Mouse (Mus musculus): ENCODE data around the gene Prex1. TPM values are rescaled to one million over a fixed set of nuclear protein-coding genes. Genes with fewer than 3 reads are reported as not detected.
A peak's percentile ranks its signal among the peaks of the same experiment; 100 is the strongest.
"Not testable (repeated sequence)": the region's sequence is repeated elsewhere in the genome, so short reads cannot be mapped to it uniquely, and the experiment has no call there.

The Prex1 gene
- polyA plus RNA-seq, 1 experiment from 2014 or later: 10.1 TPM

- ATAC-seq (replicated peaks; ENCODE audit: insufficient number of reproducible peaks, low FRiP score, low TSS enrichment): no peak
- H3K36me3 ChIP-seq (ENCODE audit: control insufficient read depth, insufficient read depth, low read length): no peaks in the 10 kb centered on the region
- no peaks in the 10 kb centered on the region for H3K9me3 ChIP-seq (replicated peaks; ENCODE audit: control insufficient read depth, low read length)
- H3K27ac ChIP-seq (ENCODE audit: low read depth, low read length): no peak overlapping the region
- H3K4me2 ChIP-seq: no peak overlapping the region
- no peak overlapping the region for H3K4me3 ChIP-seq (ENCODE audit: low read depth, low read length)
- no peaks in the 10 kb centered on the region for H3K27me3 ChIP-seq (ENCODE audit: control insufficient read depth, insufficient read depth, low read length)
- 53% methylated on average over 4 of the region's 4 CpGs for WGBS (ENCODE audit: insufficient replicate concordance)
- H3K9ac ChIP-seq (ENCODE audit: low read depth, low read length): no peak overlapping the region
- H3K4me1 ChIP-seq (ENCODE audit: control insufficient read depth, insufficient read depth, low read length): no peaks in the 10 kb centered on the region
Observed at GRCm38 (mm10) chr2:166743504-166743903, 29.9 kb upstream of the Prex1 start.

- no peak overlapping the region for H3K4me2 ChIP-seq
- no peaks in the 10 kb centered on the region for H3K4me1 ChIP-seq (ENCODE audit: control insufficient read depth, insufficient read depth, low read length)
- 84% methylated on average over 6 of the region's 6 CpGs for WGBS (ENCODE audit: insufficient replicate concordance)
- no peak overlapping the region for H3K4me3 ChIP-seq (ENCODE audit: low read depth, low read length)
- H3K36me3 ChIP-seq (ENCODE audit: control insufficient read depth, insufficient read depth, low read length): no peaks in the 10 kb centered on the region
- ATAC-seq (replicated peaks; ENCODE audit: insufficient number of reproducible peaks, low FRiP score, low TSS enrichment): no peak
- no peaks in the 10 kb centered on the region for H3K27me3 ChIP-seq (ENCODE audit: control insufficient read depth, insufficient read depth, low read length)
- no peak overlapping the region for H3K9ac ChIP-seq (ENCODE audit: low read depth, low read length)
- no peak overlapping the region for H3K27ac ChIP-seq (ENCODE audit: low read depth, low read length)
- no peaks in the 10 kb centered on the region for H3K9me3 ChIP-seq (replicated peaks; ENCODE audit: control insufficient read depth, low read length)
Observed at GRCm38 (mm10) chr2:166741445-166741844, 27.8 kb upstream of the Prex1 start.

GRCm38 (mm10) chr2:166740396-166740795 lies 26.8 kb upstream of the Prex1 start:
- no peak overlapping the region for H3K4me3 ChIP-seq (ENCODE audit: low read depth, low read length)
- H3K27ac ChIP-seq (ENCODE audit: low read depth, low read length): no peak overlapping the region
- H3K4me2 ChIP-seq: no peak overlapping the region
- 82% methylated on average over 6 of the region's 6 CpGs for WGBS (ENCODE audit: insufficient replicate concordance)
- no peaks in the 10 kb centered on the region for H3K36me3 ChIP-seq (ENCODE audit: control insufficient read depth, insufficient read depth, low read length)
- no peak for ATAC-seq (replicated peaks; ENCODE audit: insufficient number of reproducible peaks, low FRiP score, low TSS enrichment)
- H3K4me1 ChIP-seq (ENCODE audit: control insufficient read depth, insufficient read depth, low read length): 0 out of 2 replicates have a peak, but pooled peaks cover 2% of the 10 kb centered on the region
- no peak overlapping the region for H3K9ac ChIP-seq (ENCODE audit: low read depth, low read length)
- H3K9me3 ChIP-seq (replicated peaks; ENCODE audit: control insufficient read depth, low read length): no peaks in the 10 kb centered on the region
- no peaks in the 10 kb centered on the region for H3K27me3 ChIP-seq (ENCODE audit: control insufficient read depth, insufficient read depth, low read length)

GRCm38 (mm10) chr2:166737307-166737706 lies 23.7 kb upstream of the Prex1 start:
- H3K27me3 ChIP-seq (ENCODE audit: control insufficient read depth, insufficient read depth, low read length): no peaks in the 10 kb centered on the region
- H3K27ac ChIP-seq (ENCODE audit: low read depth, low read length): no peak overlapping the region
- H3K9me3 ChIP-seq (replicated peaks; ENCODE audit: control insufficient read depth, low read length): no peaks in the 10 kb centered on the region
- H3K4me1 ChIP-seq (ENCODE audit: control insufficient read depth, insufficient read depth, low read length): 0 out of 2 replicates have a peak, but pooled peaks cover 2% of the 10 kb centered on the region
- no peak for ATAC-seq (replicated peaks; ENCODE audit: insufficient number of reproducible peaks, low FRiP score, low TSS enrichment)
- no peak overlapping the region for H3K4me2 ChIP-seq
- WGBS (ENCODE audit: insufficient replicate concordance): 59% methylated on average over 7 of the region's 7 CpGs
- no peaks in the 10 kb centered on the region for H3K36me3 ChIP-seq (ENCODE audit: control insufficient read depth, insufficient read depth, low read length)
- no peak overlapping the region for H3K9ac ChIP-seq (ENCODE audit: low read depth, low read length)
- H3K4me3 ChIP-seq (ENCODE audit: low read depth, low read length): no peak overlapping the region

GRCm38 (mm10) chr2:166735469-166736001 lies 21.9 kb upstream of the Prex1 start:
- Histone ChIP-seq H3K4me3 (ENCODE audit: low read depth, low read length) (no peak overlapping the region), H3K9ac (ENCODE audit: low read depth, low read length) (no peak overlapping the region), H3K4me1 (ENCODE audit: control insufficient read depth, insufficient read depth, low read length) (0 out of 2 replicates have a peak, but pooled peaks cover 2% of the 10 kb centered on the region), H3K36me3 (ENCODE audit: control insufficient read depth, insufficient read depth, low read length) (no peaks in the 10 kb centered on the region), H3K27ac (ENCODE audit: low read depth, low read length) (no peak overlapping the region), H3K4me2 (peak overlapping the region; percentile 35), H3K27me3 (ENCODE audit: control insufficient read depth, insufficient read depth, low read length) (no peaks in the 10 kb centered on the region), H3K9me3 (replicated peaks; ENCODE audit: control insufficient read depth, low read length) (no peaks in the 10 kb centered on the region)
- ATAC-seq (replicated peaks; ENCODE audit: insufficient number of reproducible peaks, low FRiP score, low TSS enrichment): no peak; the same call in 1 of the 2 replicates
- 28% methylated on average over 15 of the region's 15 CpGs for WGBS (ENCODE audit: insufficient replicate concordance)

- 72% methylated on average over 2 of the region's 2 CpGs for WGBS (ENCODE audit: insufficient replicate concordance)
- no peak for ATAC-seq (replicated peaks; ENCODE audit: insufficient number of reproducible peaks, low FRiP score, low TSS enrichment)
Observed at GRCm38 (mm10) chr2:166732860-166733259, 19.2 kb upstream of the Prex1 start.

GRCm38 (mm10) chr2:166732146-166732545 lies 18.5 kb upstream of the Prex1 start:
- Histone ChIP-seq H3K4me2 (no peak overlapping the region), H3K4me1 (ENCODE audit: control insufficient read depth, insufficient read depth, low read length) (peaks cover 8% of the 10 kb centered on the region; the same call in 1 of the 2 replicates), H3K9me3 (replicated peaks; ENCODE audit: control insufficient read depth, low read length) (no peaks in the 10 kb centered on the region), H3K36me3 (ENCODE audit: control insufficient read depth, insufficient read depth, low read length) (no peaks in the 10 kb centered on the region), H3K27me3 (ENCODE audit: control insufficient read depth, insufficient read depth, low read length) (no peaks in the 10 kb centered on the region), H3K9ac (ENCODE audit: low read depth, low read length) (no peak overlapping the region), H3K4me3 (ENCODE audit: low read depth, low read length) (no peak overlapping the region), H3K27ac (ENCODE audit: low read depth, low read length) (no peak overlapping the region)
- ATAC-seq (replicated peaks; ENCODE audit: insufficient number of reproducible peaks, low FRiP score, low TSS enrichment): no peak
- 80% methylated on average over 4 of the region's 4 CpGs for WGBS (ENCODE audit: insufficient replicate concordance)

More at GRCm38 (mm10) chr2:166732860-166733259, 19.2 kb upstream of the Prex1 start:
- Histone ChIP-seq H3K27ac (ENCODE audit: low read depth, low read length) (no peak overlapping the region), H3K4me3 (ENCODE audit: low read depth, low read length) (no peak overlapping the region), H3K4me2 (no peak overlapping the region), H3K27me3 (ENCODE audit: control insufficient read depth, insufficient read depth, low read length) (no peaks in the 10 kb centered on the region), H3K9me3 (replicated peaks; ENCODE audit: control insufficient read depth, low read length) (no peaks in the 10 kb centered on the region), H3K9ac (ENCODE audit: low read depth, low read length) (no peak overlapping the region), H3K4me1 (ENCODE audit: control insufficient read depth, insufficient read depth, low read length) (peaks cover 8% of the 10 kb centered on the region; the same call in 1 of the 2 replicates), H3K36me3 (ENCODE audit: control insufficient read depth, insufficient read depth, low read length) (no peaks in the 10 kb centered on the region)

- not testable (repeated sequence) for H3K27ac ChIP-seq (ENCODE audit: low read depth, low read length); H3K4me1 ChIP-seq (ENCODE audit: control insufficient read depth, insufficient read depth, low read length); ATAC-seq (replicated peaks; ENCODE audit: insufficient number of reproducible peaks, low FRiP score, low TSS enrichment); H3K9ac ChIP-seq (ENCODE audit: low read depth, low read length); H3K4me3 ChIP-seq (ENCODE audit: low read depth, low read length); H3K4me2 ChIP-seq; H3K36me3 ChIP-seq (ENCODE audit: control insufficient read depth, insufficient read depth, low read length); H3K27me3 ChIP-seq (ENCODE audit: control insufficient read depth, insufficient read depth, low read length); H3K9me3 ChIP-seq (replicated peaks; ENCODE audit: control insufficient read depth, low read length)
- WGBS (ENCODE audit: insufficient replicate concordance): 85% methylated on average over 1 of the region's 1 CpGs
Observed at GRCm38 (mm10) chr2:166731102-166731883, 17.7 kb upstream of the Prex1 start.

Measured in heart, embryonic 11.5 days (tissue).